Mouse (Mus musculus): ENCODE measurements around the gene Ccdc158. TPM values are rescaled to one million over a fixed set of nuclear protein-coding genes. Genes with fewer than 3 reads are reported as not detected.

Ccdc158 gene
- total RNA-seq, 2 experiments from 2014 or later, result not detected

- intact Hi-C loops (cut with DNase I), result loop anchor here (10.0 kb wide), 1 partner anchor 476 kb away; no protein-coding TSS in a partner anchor
- no peak for DNase-seq
Measured at GRCm38 (mm10) chr5:92688569-92688968, 13.5 kb upstream of the Ccdc158 start.

GRCm38 (mm10) chr5:92688124-92688523 is 13.1 kb upstream of the Ccdc158 start:
- intact Hi-C loops (cut with DNase I), result loop anchor here (10.0 kb wide), 1 partner anchor 477 kb away; no protein-coding TSS in a partner anchor
- DNase-seq, result no peak

GRCm38 (mm10) chr5:92684715-92685460 is 9.8 kb upstream of the Ccdc158 start:
- intact Hi-C loops (cut with DNase I), result loop anchor here (5.0 to 10.0 kb wide), 2 partner anchors 267 to 480 kb away; no protein-coding TSS in a partner anchor
- DNase-seq, result no peak

GRCm38 (mm10) chr5:92683871-92684475 is 8.9 kb upstream of the Ccdc158 start:
- intact Hi-C loops (cut with DNase I), result loop anchor here (2.0 to 10.0 kb wide), 3 partner anchors 43 to 481 kb away; no protein-coding TSS in a partner anchor

GRCm38 (mm10) chr5:92683351-92683807 is 8.3 kb upstream of the Ccdc158 start, which contains the start of gene Shroom3:
Gene Shroom3 (plus strand): TSS chr5:92683435.
- peak; percentile 29 to 42 for DNase-seq
- intact Hi-C loops (cut with DNase I), result loop anchor here (2.0 to 10.0 kb wide), 3 partner anchors 43 to 481 kb away; no protein-coding TSS in a partner anchor

More at GRCm38 (mm10) chr5:92683871-92684475, 8.9 kb upstream of the Ccdc158 start:
- no peak for DNase-seq

- intact Hi-C loops (cut with DNase I), result loop anchor here (2.0 to 10.0 kb wide), 3 partner anchors 44 to 482 kb away; no protein-coding TSS in a partner anchor
- DNase-seq, result peak; percentile 14 to 33
Measured at GRCm38 (mm10) chr5:92682621-92683348, 7.7 kb upstream of the Ccdc158 start.

- intact Hi-C loops (cut with DNase I), result loop anchor here (2.0 to 10.0 kb wide), 3 partner anchors 45 to 483 kb away; no protein-coding TSS in a partner anchor
- no peak for DNase-seq
Measured at GRCm38 (mm10) chr5:92681861-92682260, 6.8 kb upstream of the Ccdc158 start.

GRCm38 (mm10) chr5:92679441-92679840 is 4.4 kb upstream of the Ccdc158 start:
- DNase-seq, result peak in 1 of 2 experiments; percentile 45
- intact Hi-C loops (cut with DNase I), result no loop called here

- DNase-seq, result no peak
- intact Hi-C loops (cut with DNase I), result no loop called here
Measured at GRCm38 (mm10) chr5:92675574-92675920, 476 bp upstream of the Ccdc158 start.

- no peak for DNase-seq
- intact Hi-C loops (cut with DNase I), result no loop called here
Measured at GRCm38 (mm10) chr5:92666860-92667259, 8.2 kb downstream of the Ccdc158 start.

GRCm38 (mm10) chr5:92664321-92664720 is 10.8 kb downstream of the Ccdc158 start:
- intact Hi-C loops (cut with DNase I), result no loop called here
- DNase-seq, result no peak

GRCm38 (mm10) chr5:92656256-92656655 is 18.8 kb downstream of the Ccdc158 start:
- intact Hi-C loops (cut with DNase I), result loop anchor here (2.0 to 5.0 kb wide), 2 partner anchors 149 to 195 kb away; partner anchors contain the start of gene Scarb2
- peak; percentile 60 to 84 for DNase-seq

GRCm38 (mm10) chr5:92640861-92641260 is 34.2 kb downstream of the Ccdc158 start:
- DNase-seq, result no peak
- intact Hi-C loops (cut with DNase I), result loop anchor here (10.0 kb wide), 1 partner anchor 116 kb away; no protein-coding TSS in a partner anchor

GRCm38 (mm10) chr5:92635891-92636290 is 39.2 kb downstream of the Ccdc158 start:
- no peak for DNase-seq
- intact Hi-C loops (cut with DNase I), result no loop called here

GRCm38 (mm10) chr5:92634916-92635315 is 40.2 kb downstream of the Ccdc158 start:
- DNase-seq, result no peak
- intact Hi-C loops (cut with DNase I), result no loop called here

- intact Hi-C loops (cut with DNase I), result no loop called here
- DNase-seq, result no peak
Measured at GRCm38 (mm10) chr5:92633526-92633925, 41.5 kb downstream of the Ccdc158 start.

GRCm38 (mm10) chr5:92627896-92628295 is 47.2 kb downstream of the Ccdc158 start:
- DNase-seq, result peak in 1 of 2 experiments; percentile 27
- intact Hi-C loops (cut with DNase I), result no loop called here

- intact Hi-C loops (cut with DNase I), result no loop called here
- DNase-seq, result no peak
Measured at GRCm38 (mm10) chr5:92621883-92622282, 53.2 kb downstream of the Ccdc158 start.

GRCm38 (mm10) chr5:92612756-92613155 is 62.3 kb downstream of the Ccdc158 start:
- intact Hi-C loops (cut with DNase I), result no loop called here
- DNase-seq, result no peak

- intact Hi-C loops (cut with DNase I), result no loop called here
- DNase-seq, result no peak
Measured at GRCm38 (mm10) chr5:92607492-92608229, 67.4 kb downstream of the Ccdc158 start.

Data from heart, postnatal 14 days (tissue).